Mouse (Mus musculus) hindbrain, embryonic 13.5 days (tissue): ENCODE results near the gene Ugt1a6a. TPM values are rescaled to one million over a fixed set of nuclear protein-coding genes. Genes with fewer than 3 reads are reported as not detected.
A peak's percentile ranks its signal among the peaks of the same experiment; 100 is the strongest.

ENCODE experiments used
- ATAC-seq: fragments of 200-750 bp; cut with Nextera tagmentation; 2 replicates; pipeline ENCODE4 v1.8.0; 2017; ENCODE audit warnings: moderate TSS enrichment; ENCODE audit not compliant: low FRiP score
- H3K27ac ChIP-seq: fragments of 300-500 bp; sonication (generic); 2 replicates; pipeline ENCODE4 v1.5.1; 2015; ENCODE audit warnings: inconsistent platforms, mild to moderate bottlenecking, moderate library complexity
- H3K27me3 ChIP-seq: fragments of 300-500 bp; sonication (generic); 2 replicates; pipeline ENCODE4 v1.6.1; 2015; ENCODE audit warnings: mild to moderate bottlenecking, inconsistent platforms
- H3K36me3 ChIP-seq: fragments of 300-500 bp; sonication (generic); 2 replicates; pipeline ENCODE4 v1.6.1; 2015; ENCODE audit warnings: mild to moderate bottlenecking, inconsistent platforms
- H3K4me1 ChIP-seq: fragments of 300-500 bp; sonication (generic); replicated peaks from 2 replicates; pipeline ENCODE4 v1.6.1; 2015; ENCODE audit warnings: inconsistent platforms
- H3K4me2 ChIP-seq: fragments of 300-500 bp; sonication (generic); 2 replicates; pipeline ENCODE4 v1.6.1; 2015; ENCODE audit warnings: inconsistent platforms, mild to moderate bottlenecking, moderate library complexity
- H3K4me3 ChIP-seq: fragments of 300-500 bp; sonication (generic); 2 replicates; pipeline ENCODE4 v1.5.1; 2015; ENCODE audit warnings: mild to moderate bottlenecking, inconsistent platforms
- H3K9ac ChIP-seq: fragments of 300-500 bp; sonication (generic); 2 replicates; pipeline ENCODE4 v1.6.1; 2015; ENCODE audit warnings: mild to moderate bottlenecking, inconsistent platforms
- H3K9me3 ChIP-seq: fragments of 300-500 bp; sonication (generic); 2 replicates; pipeline ENCODE4 v1.6.1; 2016; ENCODE audit warnings: inconsistent platforms
- whole genome bisulfite sequencing: fragments of 180-500 bp; shearing (Covaris S2); methylation state at CpG from one replicate; pipeline ENCODE4 v1.1.7; 2015; 5-methylcytosine and 5-hydroxymethylcytosine counted together
- polyA plus RNA-seq: library from polyadenylated mRNA; unstranded; fragments of >200 nt; fragmentation: Nextera tagmentation; extraction: Ambion mirVana; gene quantifications from 2 replicates; pipeline ENCODE4 v1.2.1, GENCODE M21; 2015

Ugt1a6a gene
- polyA plus RNA-seq, 1 experiment from 2014 or later, result 3.4 TPM

- no peaks in the 10 kb centered on the region for H3K36me3 ChIP-seq
- H3K27me3 ChIP-seq, result no peaks in the 10 kb centered on the region
- H3K9me3 ChIP-seq, result peaks cover 97% of the 10 kb centered on the region
- no peak overlapping the region for H3K27ac ChIP-seq
- no peak overlapping the region for H3K9ac ChIP-seq
- H3K4me1 ChIP-seq, result no peaks in the 10 kb centered on the region
- WGBS, result 63% methylated on average over 4 of the region's 4 CpGs
- H3K4me2 ChIP-seq, result no peak overlapping the region
- no peak for ATAC-seq
- no peak overlapping the region for H3K4me3 ChIP-seq
Observed at GRCm38 (mm10) chr1:88235894-88236415, 101.3 kb downstream of the Ugt1a6a start.

- no peaks in the 10 kb centered on the region for H3K4me1 ChIP-seq
- no peak for ATAC-seq
- H3K27ac ChIP-seq, result no peak overlapping the region
- H3K9me3 ChIP-seq, result peaks cover 94% of the 10 kb centered on the region
- no peak overlapping the region for H3K4me2 ChIP-seq
- H3K9ac ChIP-seq, result no peak overlapping the region
- WGBS, result 85% methylated on average over 5 of the region's 5 CpGs
- H3K36me3 ChIP-seq, result no peaks in the 10 kb centered on the region
- H3K4me3 ChIP-seq, result no peak overlapping the region
- no peaks in the 10 kb centered on the region for H3K27me3 ChIP-seq
Observed at GRCm38 (mm10) chr1:88237311-88237710, 102.7 kb downstream of the Ugt1a6a start.

GRCm38 (mm10) chr1:88238771-88239170, 104.2 kb downstream of the Ugt1a6a start:
- Histone ChIP-seq H3K4me3 (no peak overlapping the region), H3K27ac (no peak overlapping the region), H3K9ac (no peak overlapping the region), H3K27me3 (no peaks in the 10 kb centered on the region), H3K4me2 (no peak overlapping the region), H3K9me3 (peaks cover 93% of the 10 kb centered on the region), H3K36me3 (no peaks in the 10 kb centered on the region), H3K4me1 (no peaks in the 10 kb centered on the region)
- peak; percentile 4; the same call in 1 of the 2 replicates for ATAC-seq
- 78% methylated on average over 6 of the region's 6 CpGs for WGBS

- no peak overlapping the region for H3K4me3 ChIP-seq
- ATAC-seq, result no peak
- 73% methylated on average over 5 of the region's 5 CpGs for WGBS
- no peaks in the 10 kb centered on the region for H3K27me3 ChIP-seq
- no peak overlapping the region for H3K4me2 ChIP-seq
- no peaks in the 10 kb centered on the region for H3K36me3 ChIP-seq
- no peak overlapping the region for H3K9ac ChIP-seq
- H3K4me1 ChIP-seq, result no peaks in the 10 kb centered on the region
- peaks cover 93% of the 10 kb centered on the region for H3K9me3 ChIP-seq
- no peak overlapping the region for H3K27ac ChIP-seq
Observed at GRCm38 (mm10) chr1:88240072-88240471, 105.5 kb downstream of the Ugt1a6a start.

GRCm38 (mm10) chr1:88240579-88240978, 106.0 kb downstream of the Ugt1a6a start:
- no peak overlapping the region for H3K27ac ChIP-seq
- 79% methylated on average over 4 of the region's 4 CpGs for WGBS

GRCm38 (mm10) chr1:88243861-88244260, 109.3 kb downstream of the Ugt1a6a start:
- Histone ChIP-seq H3K27ac (no peak overlapping the region), H3K27me3 (no peaks in the 10 kb centered on the region), H3K9ac (no peak overlapping the region), H3K9me3 (peaks cover 96% of the 10 kb centered on the region), H3K4me1 (no peaks in the 10 kb centered on the region), H3K4me2 (no peak overlapping the region), H3K4me3 (no peak overlapping the region), H3K36me3 (no peaks in the 10 kb centered on the region)
- no peak for ATAC-seq
- WGBS, result 66% methylated on average over 5 of the region's 5 CpGs

More at GRCm38 (mm10) chr1:88240579-88240978, 106.0 kb downstream of the Ugt1a6a start:
- Histone ChIP-seq H3K36me3 (no peaks in the 10 kb centered on the region), H3K9ac (no peak overlapping the region), H3K4me1 (no peaks in the 10 kb centered on the region), H3K9me3 (peaks cover 93% of the 10 kb centered on the region), H3K4me3 (no peak overlapping the region), H3K4me2 (no peak overlapping the region), H3K27me3 (no peaks in the 10 kb centered on the region)
- ATAC-seq, result 0 out of 2 replicates have a peak, but pooled peaks have one; percentile 1

- H3K4me1 ChIP-seq, result no peaks in the 10 kb centered on the region
- WGBS, result 78% methylated on average over 6 of the region's 6 CpGs
- no peak for ATAC-seq
Observed at GRCm38 (mm10) chr1:88245881-88246280, 111.3 kb downstream of the Ugt1a6a start.

GRCm38 (mm10) chr1:88246386-88246785, 111.8 kb downstream of the Ugt1a6a start:
- Histone ChIP-seq H3K27ac (no peak overlapping the region), H3K36me3 (no peaks in the 10 kb centered on the region), H3K27me3 (no peaks in the 10 kb centered on the region), H3K4me3 (no peak overlapping the region), H3K4me1 (no peaks in the 10 kb centered on the region), H3K9me3 (peaks cover 96% of the 10 kb centered on the region), H3K4me2 (no peak overlapping the region), H3K9ac (no peak overlapping the region)
- WGBS, result 43% methylated on average over 6 of the region's 6 CpGs
- ATAC-seq, result no peak

More at GRCm38 (mm10) chr1:88245881-88246280, 111.3 kb downstream of the Ugt1a6a start:
- Histone ChIP-seq H3K9me3 (peaks cover 96% of the 10 kb centered on the region), H3K9ac (no peak overlapping the region), H3K27me3 (no peaks in the 10 kb centered on the region), H3K36me3 (no peaks in the 10 kb centered on the region), H3K4me2 (no peak overlapping the region), H3K4me3 (no peak overlapping the region), H3K27ac (no peak overlapping the region)

- no peaks in the 10 kb centered on the region for H3K36me3 ChIP-seq
- H3K9ac ChIP-seq, result no peak overlapping the region
- peaks cover 96% of the 10 kb centered on the region for H3K9me3 ChIP-seq
- WGBS, result 54% methylated on average over 2 of the region's 2 CpGs
- no peak overlapping the region for H3K4me3 ChIP-seq
- H3K4me2 ChIP-seq, result no peak overlapping the region
- no peak overlapping the region for H3K27ac ChIP-seq
- H3K27me3 ChIP-seq, result no peaks in the 10 kb centered on the region
- H3K4me1 ChIP-seq, result no peaks in the 10 kb centered on the region
- no peak for ATAC-seq
Observed at GRCm38 (mm10) chr1:88247660-88248059, 113.1 kb downstream of the Ugt1a6a start.

- no peak for ATAC-seq
- no peak overlapping the region for H3K27ac ChIP-seq
- no peaks in the 10 kb centered on the region for H3K36me3 ChIP-seq
- no peak overlapping the region for H3K9ac ChIP-seq
- no peaks in the 10 kb centered on the region for H3K4me1 ChIP-seq
- no peak overlapping the region for H3K4me2 ChIP-seq
- no peak overlapping the region for H3K4me3 ChIP-seq
- no peaks in the 10 kb centered on the region for H3K27me3 ChIP-seq
- WGBS, result 76% methylated on average over 4 of the region's 4 CpGs
- peaks cover 97% of the 10 kb centered on the region for H3K9me3 ChIP-seq
Observed at GRCm38 (mm10) chr1:88248658-88249057, 114.0 kb downstream of the Ugt1a6a start.

- no peak overlapping the region for H3K27ac ChIP-seq
- no peaks in the 10 kb centered on the region for H3K4me1 ChIP-seq
- ATAC-seq, result no peak
- H3K36me3 ChIP-seq, result no peaks in the 10 kb centered on the region
- H3K4me3 ChIP-seq, result no peak overlapping the region
- H3K9me3 ChIP-seq, result peaks cover 97% of the 10 kb centered on the region
- no peaks in the 10 kb centered on the region for H3K27me3 ChIP-seq
- H3K9ac ChIP-seq, result no peak overlapping the region
- no peak overlapping the region for H3K4me2 ChIP-seq
- WGBS, result 81% methylated on average over 7 of the region's 7 CpGs
Observed at GRCm38 (mm10) chr1:88249596-88249995, 115.0 kb downstream of the Ugt1a6a start.

- Histone ChIP-seq H3K9ac (no peak overlapping the region), H3K36me3 (no peaks in the 10 kb centered on the region), H3K27ac (no peak overlapping the region), H3K4me1 (no peaks in the 10 kb centered on the region), H3K9me3 (peaks cover 97% of the 10 kb centered on the region), H3K4me3 (no peak overlapping the region), H3K27me3 (no peaks in the 10 kb centered on the region), H3K4me2 (no peak overlapping the region)
- WGBS, result 80% methylated on average over 5 of the region's 5 CpGs
- no peak for ATAC-seq
Observed at GRCm38 (mm10) chr1:88250023-88250422, 115.4 kb downstream of the Ugt1a6a start.

GRCm38 (mm10) chr1:88253106-88253505, 118.5 kb downstream of the Ugt1a6a start:
- Histone ChIP-seq H3K27ac (no peak overlapping the region), H3K9me3 (peaks cover 96% of the 10 kb centered on the region), H3K4me2 (no peak overlapping the region), H3K4me1 (no peaks in the 10 kb centered on the region), H3K9ac (no peak overlapping the region), H3K36me3 (no peaks in the 10 kb centered on the region), H3K4me3 (no peak overlapping the region), H3K27me3 (no peaks in the 10 kb centered on the region)
- ATAC-seq, result no peak
- WGBS, result 78% methylated on average over 8 of the region's 8 CpGs
